Mouse (Mus musculus) myocyte (in vitro differentiated cells): ENCODE measurements at regions not wholly inside any gene's neighbourhood (a gene's known extent, or its start where the extent isn't known, plus 50 kb on each side); places are given as distances from the start of the nearest gene placed in this dataset.

Experiments
- H3K27me3 ChIP-seq: one replicate; pipeline ENCODE4 v1.6.1; 2011; ENCODE audit not compliant: control insufficient read depth, insufficient read depth, insufficient read length
- H3K36me3 ChIP-seq: one replicate; pipeline ENCODE4 v1.6.1; 2011; ENCODE audit not compliant: control insufficient read depth, insufficient read depth
- H3K4me2 ChIP-seq: one replicate; pipeline ENCODE4 v1.6.1; 2011; ENCODE audit warnings: low read depth, control low read depth
- H3K4me3 ChIP-seq: one replicate; pipeline ENCODE4 v1.5.1; 2011; ENCODE audit warnings: mild to moderate bottlenecking, control low read depth, moderate library complexity
- H3K79me2 ChIP-seq: one replicate; pipeline ENCODE4 v1.6.1; 2011; ENCODE audit not compliant: control insufficient read depth, insufficient read depth
- H3ac ChIP-seq: one replicate; pipeline ENCODE4 v1.6.1; 2011; ENCODE audit not compliant: control insufficient read depth, insufficient read length
- CEBPB ChIP-seq: IDR thresholded peaks from 2 replicates; pipeline ENCODE4 v1.6.1; 2011; ENCODE audit warnings: mild to moderate bottlenecking, moderate library complexity; ENCODE audit not compliant: poor library complexity, insufficient read depth, severe bottlenecking
- E2F4 ChIP-seq: IDR thresholded peaks from one replicate; pipeline ENCODE4 v1.6.1; 2011; ENCODE audit warnings: mild to moderate bottlenecking, control low read depth, moderate library complexity; ENCODE audit not compliant: insufficient read depth
- MAX ChIP-seq: IDR thresholded peaks from one replicate; pipeline ENCODE4 v1.6.1; 2011; ENCODE audit warnings: low read depth, mild to moderate bottlenecking, control low read depth
- MYOD1 ChIP-seq, 3 experiments: IDR thresholded peaks; one replicate each; pipeline ENCODE4 v1.6.1; 2011; ENCODE audit warnings: control low read depth in 2 of 3, low read depth in 2 of 3, mild to moderate bottlenecking in 2 of 3, moderate library complexity in 1 of 3; ENCODE audit not compliant: insufficient read length in 2 of 3, control insufficient read depth in 1 of 3
- MYOG ChIP-seq, 3 experiments: IDR thresholded peaks; one replicate each; pipeline ENCODE4 v1.6.1; 2011; ENCODE audit warnings: control low read depth in 2 of 3, low read depth in 2 of 3, mild to moderate bottlenecking in 2 of 3; ENCODE audit not compliant: insufficient read length in 2 of 3, control insufficient read depth in 1 of 3, insufficient read depth in 1 of 3
- POLR2A ChIP-seq: IDR thresholded peaks from one replicate; pipeline ENCODE4 v1.6.1; 2011; ENCODE audit warnings: low read depth, mild to moderate bottlenecking, control low read depth, moderate library complexity; ENCODE audit not compliant: insufficient read length
- POLR2AphosphoS2 ChIP-seq: IDR thresholded peaks from one replicate; pipeline ENCODE4 v1.6.1; 2011; ENCODE audit warnings: low read depth, control low read depth; ENCODE audit not compliant: insufficient read length
- REST ChIP-seq: IDR thresholded peaks from one replicate; pipeline ENCODE4 v1.6.1; 2011; ENCODE audit warnings: mild to moderate bottlenecking, control low read depth, moderate library complexity; ENCODE audit not compliant: insufficient read depth, insufficient read length
- SRF ChIP-seq: IDR thresholded peaks from one replicate; pipeline ENCODE4 v1.6.1; 2011; ENCODE audit warnings: low read depth; ENCODE audit not compliant: control insufficient read depth, insufficient read length
- TCF12 ChIP-seq: IDR thresholded peaks from one replicate; pipeline ENCODE4 v1.6.1; 2011; ENCODE audit warnings: mild to moderate bottlenecking, control low read depth; ENCODE audit not compliant: poor library complexity, insufficient read depth, severe bottlenecking
- TCF3 ChIP-seq: IDR thresholded peaks from one replicate; pipeline ENCODE4 v1.6.1; 2011; ENCODE audit warnings: low read depth, control low read depth; ENCODE audit not compliant: insufficient read length
- USF1 ChIP-seq: IDR thresholded peaks from one replicate; pipeline ENCODE4 v1.6.1; 2011; ENCODE audit warnings: low read depth, mild to moderate bottlenecking, control low read depth, moderate library complexity

DNA sequence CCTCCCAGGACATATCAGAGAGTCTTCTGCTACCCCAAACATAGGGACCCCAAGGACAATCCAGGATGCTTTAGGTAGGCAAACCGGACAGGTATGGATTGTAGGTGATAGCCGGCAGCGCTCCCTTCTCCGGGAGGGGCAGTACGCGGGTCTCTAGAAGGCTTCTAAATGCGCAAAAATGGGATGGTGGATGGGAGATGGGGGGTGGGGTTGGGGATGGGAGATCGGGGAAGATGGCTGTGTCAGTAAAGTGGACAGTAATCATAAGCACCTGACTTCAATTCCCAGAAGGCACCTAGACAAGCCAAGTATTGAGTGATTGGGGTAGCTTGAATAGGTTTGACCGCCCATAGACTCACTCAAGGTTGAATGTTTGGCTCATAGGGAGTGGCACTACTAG lies 59.1 kb upstream of the 1700021F07Rik start:
- H3K36me3 ChIP-seq: no peaks in the 10 kb centered on the region
- H3ac ChIP-seq: no peak overlapping the region
- no peak overlapping the region for H3K4me2 ChIP-seq
- H3K27me3 ChIP-seq: peaks cover 6% of the 10 kb centered on the region
- no peak overlapping the region for H3K4me3 ChIP-seq
- TF ChIP-seq TCF12: no peak
- TF ChIP-seq TCF3: no peak
- no peak for TF ChIP-seq POLR2AphosphoS2
- TF ChIP-seq CEBPB: no peak
- TF ChIP-seq E2F4: no peak
- no peak for TF ChIP-seq SRF
- TF ChIP-seq MAX: no peak
- no peak for TF ChIP-seq POLR2A
- TF ChIP-seq REST: no peak
- no peak for TF ChIP-seq MYOG (IDR thresholded peaks at IDR 0.05; ENCODE audit: control insufficient read depth in 1 of 3, insufficient read depth in 1 of 3, insufficient read length in 2 of 3, low read depth in 2 of 3)
- H3K79me2 ChIP-seq: no peaks in the 10 kb centered on the region

DNA sequence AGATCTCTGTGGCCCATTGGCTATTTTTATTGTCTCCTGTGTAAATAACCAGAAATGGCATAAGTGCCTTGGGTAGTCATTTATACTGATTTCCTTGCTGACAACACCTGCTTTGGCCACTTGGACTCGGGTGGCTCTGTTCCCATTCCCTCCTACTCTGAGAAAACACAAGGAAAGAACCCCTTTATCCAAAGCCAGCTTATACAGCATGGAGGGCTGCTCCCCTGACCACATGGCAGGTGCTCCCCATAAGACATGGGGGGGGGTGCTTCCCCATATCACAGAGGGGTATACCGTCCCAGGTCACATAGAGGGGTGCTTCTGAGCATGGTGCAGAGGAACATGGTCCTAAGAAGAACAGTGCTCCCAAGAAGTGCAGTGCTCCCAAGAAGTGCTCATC lies 57.8 kb upstream of the 1700021F07Rik start:
- no peak overlapping the region for H3K4me2 ChIP-seq
- no peak overlapping the region for H3ac ChIP-seq
- H3K4me3 ChIP-seq: no peak overlapping the region
- TF ChIP-seq E2F4 (no peak), TCF3 (no peak), MYOD1 (IDR thresholded peaks at IDR 0.05; ENCODE audit: control insufficient read depth in 1 of 3, insufficient read length in 2 of 3, low read depth in 2 of 3) (peak in 1 of 3 experiments; percentile 52)
- H3K27me3 ChIP-seq: peaks cover 6% of the 10 kb centered on the region
- no peaks in the 10 kb centered on the region for H3K36me3 ChIP-seq
- H3K79me2 ChIP-seq: no peaks in the 10 kb centered on the region

DNA sequence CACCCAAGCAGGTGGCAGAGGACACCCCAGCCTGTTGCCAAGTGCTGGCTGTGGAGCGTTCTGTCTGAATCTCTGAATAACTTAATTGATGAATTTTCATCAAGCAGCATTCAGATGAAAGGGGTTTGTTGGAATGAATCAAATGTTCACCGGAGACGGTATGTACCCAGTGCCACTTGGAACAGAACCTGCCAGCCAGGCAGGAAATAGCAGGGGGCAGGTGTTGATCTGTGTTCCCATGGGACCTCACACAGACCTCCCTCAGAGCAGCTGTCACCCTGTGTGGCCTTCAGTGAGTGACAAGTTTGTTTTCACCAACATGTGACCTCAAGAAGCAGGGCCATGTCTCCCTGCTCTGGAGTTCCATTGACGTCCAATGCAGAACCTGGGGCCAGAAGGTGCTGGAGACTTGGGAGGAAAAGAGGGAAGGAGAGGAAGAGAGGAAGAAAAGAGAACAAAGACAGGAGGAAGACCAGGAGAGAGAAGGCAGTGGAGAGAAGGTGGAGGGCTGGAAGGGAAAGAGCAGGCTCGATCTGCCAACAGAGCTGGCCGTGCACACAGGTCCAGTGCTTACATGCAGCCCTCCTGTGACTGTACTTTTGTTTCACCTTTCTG lies 57.3 kb upstream of the 1700021F07Rik start:
- TF ChIP-seq USF1 (peak; percentile 8), MAX (no peak), E2F4 (no peak), MYOG (IDR thresholded peaks at IDR 0.05; ENCODE audit: control insufficient read depth in 1 of 3, insufficient read depth in 1 of 3, insufficient read length in 2 of 3, low read depth in 2 of 3) (peak in 1 of 3 experiments; percentile 87), MYOD1 (IDR thresholded peaks at IDR 0.05; ENCODE audit: control insufficient read depth in 1 of 3, insufficient read length in 2 of 3, low read depth in 2 of 3) (peak in 2 of 3 experiments; percentile 70 to 96), TCF3 (peak; percentile 60), CEBPB (no peak), TCF12 (no peak), REST (no peak)
- Histone ChIP-seq H3K4me2 (no peak overlapping the region), H3K36me3 (no peaks in the 10 kb centered on the region), H3K79me2 (no peaks in the 10 kb centered on the region), H3K27me3 (peaks cover 6% of the 10 kb centered on the region), H3K4me3 (no peak overlapping the region), H3ac (no peak overlapping the region)

DNA sequence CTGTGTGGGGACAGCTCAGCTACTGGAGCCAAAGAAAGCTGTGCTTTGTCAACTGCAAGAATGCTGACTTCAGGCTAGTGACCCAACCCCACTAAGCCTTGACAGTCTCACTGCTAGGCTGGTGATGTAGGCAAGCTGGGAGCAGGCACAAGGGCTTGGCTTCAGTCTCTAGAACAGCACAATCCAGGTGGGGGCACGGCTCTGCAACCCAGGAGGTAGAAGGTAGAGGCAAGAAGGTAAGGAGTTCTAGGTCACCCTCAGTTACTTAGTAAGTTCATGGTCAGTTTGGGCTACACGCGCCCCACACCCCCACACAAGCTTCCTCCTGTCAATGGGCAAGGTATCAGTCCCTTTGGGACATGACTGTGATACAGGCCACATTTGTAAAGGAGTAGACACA lies 54.2 kb upstream of the 1700021F07Rik start:
- no peaks in the 10 kb centered on the region for H3K36me3 ChIP-seq
- H3K4me2 ChIP-seq: no peak overlapping the region
- H3K27me3 ChIP-seq: peaks cover 6% of the 10 kb centered on the region
- H3K79me2 ChIP-seq: no peaks in the 10 kb centered on the region
- no peak for TF ChIP-seq MYOG (IDR thresholded peaks at IDR 0.05; ENCODE audit: control insufficient read depth in 1 of 3, insufficient read depth in 1 of 3, insufficient read length in 2 of 3, low read depth in 2 of 3)
- TF ChIP-seq POLR2AphosphoS2: no peak
- no peak for TF ChIP-seq SRF
- TF ChIP-seq MYOD1 (IDR thresholded peaks at IDR 0.05; ENCODE audit: control insufficient read depth in 1 of 3, insufficient read length in 2 of 3, low read depth in 2 of 3): no peak
- no peak for TF ChIP-seq REST
- no peak for TF ChIP-seq E2F4
- H3K4me3 ChIP-seq: no peak overlapping the region
- no peak overlapping the region for H3ac ChIP-seq

DNA sequence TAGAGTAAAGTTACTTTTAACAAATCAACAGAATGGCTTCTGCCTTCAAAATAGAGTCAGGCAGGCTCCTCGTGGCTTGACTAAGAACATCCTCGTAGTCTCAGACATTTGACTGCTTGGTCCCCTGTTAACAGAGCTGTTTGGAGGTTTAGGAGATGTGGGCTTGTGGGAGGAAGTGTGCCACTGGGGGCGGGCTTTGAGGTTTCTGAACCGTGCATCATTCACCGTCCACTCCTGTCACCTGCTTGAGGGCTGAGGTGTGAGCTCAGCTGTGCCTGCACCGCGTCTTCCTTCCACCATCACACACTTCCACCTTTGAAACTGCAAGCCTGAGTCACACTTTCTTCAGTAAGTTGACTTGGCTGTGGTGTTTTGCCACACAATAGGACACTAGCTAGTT lies 52.6 kb upstream of the 1700021F07Rik start:
- H3K4me3 ChIP-seq: no peak overlapping the region
- TF ChIP-seq MYOG (IDR thresholded peaks at IDR 0.05; ENCODE audit: control insufficient read depth in 1 of 3, insufficient read depth in 1 of 3, insufficient read length in 2 of 3, low read depth in 2 of 3): no peak
- no peak for TF ChIP-seq POLR2AphosphoS2
- no peak for TF ChIP-seq CEBPB
- no peak for TF ChIP-seq REST
- TF ChIP-seq E2F4: no peak
- TF ChIP-seq POLR2A: no peak
- TF ChIP-seq TCF12: no peak
- TF ChIP-seq USF1: no peak
- TF ChIP-seq MAX: no peak
- no peak for TF ChIP-seq MYOD1 (IDR thresholded peaks at IDR 0.05; ENCODE audit: control insufficient read depth in 1 of 3, insufficient read length in 2 of 3, low read depth in 2 of 3)
- TF ChIP-seq TCF3: no peak
- no peak for TF ChIP-seq SRF

More for the DNA sequence above, 52.6 kb upstream of the 1700021F07Rik start:
- Histone ChIP-seq H3K36me3 (no peaks in the 10 kb centered on the region), H3K4me2 (no peak overlapping the region), H3K27me3 (peaks cover 6% of the 10 kb centered on the region), H3K79me2 (no peaks in the 10 kb centered on the region), H3ac (no peak overlapping the region)
